Mouse (Mus musculus): ENCODE measurements around the gene Spata1. TPM values are rescaled to one million over a fixed set of nuclear protein-coding genes. Genes with fewer than 3 reads are reported as not detected.

Spata1 gene
- polyA plus RNA-seq, 2 experiments: 0.65 to 0.93 TPM

- Histone ChIP-seq H3K27ac (no peak overlapping the region), H3K4me1 (replicated peaks; ENCODE audit: control insufficient read depth in 2 of 2, insufficient read depth in 2 of 2, low read length in 1 of 2) (no peaks in the 10 kb centered on the region; a peak in 1 of 4 replicates), H3K36me3 (replicated peaks; ENCODE audit: control insufficient read depth, insufficient read depth, low read depth) (peaks cover 87% of the 10 kb centered on the region), H3K9ac (replicated peaks) (no peak overlapping the region), H3K9me3 (ENCODE audit: control insufficient read depth, low read length) (no peaks in the 10 kb centered on the region), H3K27me3 (ENCODE audit: control insufficient read depth, insufficient read depth, low read length) (no peaks in the 10 kb centered on the region), H3K4me2 (ENCODE audit: low read depth) (no peak overlapping the region), H3K4me3 (ENCODE audit: insufficient read depth in 1 of 2, low read depth in 2 of 2, low read length in 2 of 2) (no peak overlapping the region)
- TF ChIP-seq CTCF (IDR thresholded peaks at IDR 0.05; ENCODE audit: low read depth) (no peak), EP300 (IDR thresholded peaks at IDR 0.05; ENCODE audit: low read depth) (no peak)
- ATAC-seq (ENCODE audit: insufficient read depth) (no peak), DNase-seq (ENCODE audit: low read depth in 3 of 3, low spot score in 3 of 3) (no peak)
- 82% methylated on average over 7 of the region's 7 CpGs for WGBS (ENCODE audit: insufficient replicate concordance)
These were observed 75.2 kb downstream of the Spata1 start for GRCm38 (mm10) chr3:146424306-146424900.

GRCm38 (mm10) chr3:146423710-146424109 lies 75.8 kb downstream of the Spata1 start:
- Histone ChIP-seq H3K4me1 (replicated peaks; ENCODE audit: control insufficient read depth in 2 of 2, insufficient read depth in 2 of 2, low read length in 1 of 2) (no peaks in the 10 kb centered on the region; a peak in 1 of 4 replicates), H3K4me2 (ENCODE audit: low read depth) (no peak overlapping the region), H3K4me3 (ENCODE audit: insufficient read depth in 1 of 2, low read depth in 2 of 2, low read length in 2 of 2) (no peak overlapping the region), H3K27me3 (ENCODE audit: control insufficient read depth, insufficient read depth, low read length) (no peaks in the 10 kb centered on the region), H3K36me3 (replicated peaks; ENCODE audit: control insufficient read depth, insufficient read depth, low read depth) (peaks cover 89% of the 10 kb centered on the region), H3K9ac (replicated peaks) (no peak overlapping the region), H3K9me3 (ENCODE audit: control insufficient read depth, low read length) (no peaks in the 10 kb centered on the region), H3K27ac (no peak overlapping the region)
- TF ChIP-seq EP300 (IDR thresholded peaks at IDR 0.05; ENCODE audit: low read depth) (no peak), CTCF (IDR thresholded peaks at IDR 0.05; ENCODE audit: low read depth) (peak; percentile 73)
- whole genome bisulfite sequencing (ENCODE audit: insufficient replicate concordance): 83% methylated on average over 7 of the region's 7 CpGs
- DNase-seq (ENCODE audit: low read depth in 3 of 3, low spot score in 3 of 3) (no peak), ATAC-seq (ENCODE audit: insufficient read depth) (no peak)

GRCm38 (mm10) chr3:146421787-146422186 lies 77.8 kb downstream of the Spata1 start:
- 31% methylated on average over 8 of the region's 8 CpGs for WGBS (ENCODE audit: insufficient replicate concordance)
- TF ChIP-seq CTCF (IDR thresholded peaks at IDR 0.05; ENCODE audit: low read depth): no peak
- no peak for TF ChIP-seq EP300 (IDR thresholded peaks at IDR 0.05; ENCODE audit: low read depth)
- H3K9me3 ChIP-seq (ENCODE audit: control insufficient read depth, low read length): no peaks in the 10 kb centered on the region
- ATAC-seq (ENCODE audit: insufficient read depth): no peak
- no peak overlapping the region for H3K9ac ChIP-seq (replicated peaks)
- no peak overlapping the region for H3K4me2 ChIP-seq (ENCODE audit: low read depth)
- H3K27ac ChIP-seq: no peak overlapping the region
- H3K27me3 ChIP-seq (ENCODE audit: control insufficient read depth, insufficient read depth, low read length): no peaks in the 10 kb centered on the region
- H3K4me1 ChIP-seq (replicated peaks; ENCODE audit: control insufficient read depth in 2 of 2, insufficient read depth in 2 of 2, low read length in 1 of 2): no peaks in the 10 kb centered on the region; a peak in 1 of 4 replicates
- no peak for DNase-seq (ENCODE audit: low read depth in 3 of 3, low spot score in 3 of 3)
- no peak overlapping the region for H3K4me3 ChIP-seq (ENCODE audit: insufficient read depth in 1 of 2, low read depth in 2 of 2, low read length in 2 of 2)
- peaks cover 87% of the 10 kb centered on the region for H3K36me3 ChIP-seq (replicated peaks; ENCODE audit: control insufficient read depth, insufficient read depth, low read depth)

GRCm38 (mm10) chr3:146419992-146420537 lies 79.5 kb downstream of the Spata1 start:
- Histone ChIP-seq H3K27ac (no peak overlapping the region), H3K9me3 (ENCODE audit: control insufficient read depth, low read length) (no peaks in the 10 kb centered on the region), H3K27me3 (ENCODE audit: control insufficient read depth, insufficient read depth, low read length) (no peaks in the 10 kb centered on the region), H3K4me2 (ENCODE audit: low read depth) (no peak overlapping the region), H3K36me3 (replicated peaks; ENCODE audit: control insufficient read depth, insufficient read depth, low read depth) (peaks cover 89% of the 10 kb centered on the region), H3K4me3 (ENCODE audit: insufficient read depth in 1 of 2, low read depth in 2 of 2, low read length in 2 of 2) (no peak overlapping the region), H3K9ac (replicated peaks) (no peak overlapping the region), H3K4me1 (replicated peaks; ENCODE audit: control insufficient read depth in 2 of 2, insufficient read depth in 2 of 2, low read length in 1 of 2) (peaks cover 0 to 2% of the 10 kb centered on the region in 2 experiments; a peak in 1 of 4 replicates)
- DNase-seq (ENCODE audit: low read depth in 3 of 3, low spot score in 3 of 3) (no peak), ATAC-seq (ENCODE audit: insufficient read depth) (no peak)
- 76% methylated on average over 15 of the region's 15 CpGs for WGBS (ENCODE audit: insufficient replicate concordance)
- TF ChIP-seq EP300 (IDR thresholded peaks at IDR 0.05; ENCODE audit: low read depth): no peak
- TF ChIP-seq CTCF (IDR thresholded peaks at IDR 0.05; ENCODE audit: low read depth): no peak

GRCm38 (mm10) chr3:146419534-146419933 lies 80.0 kb downstream of the Spata1 start:
- DNase-seq (ENCODE audit: low read depth in 3 of 3, low spot score in 3 of 3): no peak
- H3K4me1 ChIP-seq (replicated peaks; ENCODE audit: control insufficient read depth in 2 of 2, insufficient read depth in 2 of 2, low read length in 1 of 2): peaks cover 0 to 2% of the 10 kb centered on the region in 2 experiments; a peak in 1 of 4 replicates
- no peak for TF ChIP-seq CTCF (IDR thresholded peaks at IDR 0.05; ENCODE audit: low read depth)
- TF ChIP-seq EP300 (IDR thresholded peaks at IDR 0.05; ENCODE audit: low read depth): no peak
- no peak overlapping the region for H3K4me3 ChIP-seq (ENCODE audit: insufficient read depth in 1 of 2, low read depth in 2 of 2, low read length in 2 of 2)
- no peak for ATAC-seq (ENCODE audit: insufficient read depth)
- 84% methylated on average over 9 of the region's 9 CpGs for WGBS (ENCODE audit: insufficient replicate concordance)
- no peaks in the 10 kb centered on the region for H3K9me3 ChIP-seq (ENCODE audit: control insufficient read depth, low read length)
- H3K27me3 ChIP-seq (ENCODE audit: control insufficient read depth, insufficient read depth, low read length): no peaks in the 10 kb centered on the region
- no peak overlapping the region for H3K27ac ChIP-seq
- peaks cover 91% of the 10 kb centered on the region for H3K36me3 ChIP-seq (replicated peaks; ENCODE audit: control insufficient read depth, insufficient read depth, low read depth)
- no peak overlapping the region for H3K4me2 ChIP-seq (ENCODE audit: low read depth)
- no peak overlapping the region for H3K9ac ChIP-seq (replicated peaks)
